Mouse (Mus musculus) liver, embryonic 14.5 days (tissue): Measurements from ENCODE around the gene Mcf2l. TPM values are rescaled to one million over a fixed set of nuclear protein-coding genes. Genes with fewer than 3 reads are reported as not detected.

Experiments used
- ATAC-seq: fragments of 200-750 bp; cut with Nextera tagmentation; 2 replicates; pipeline ENCODE4 v1.8.0; 2017; ENCODE audit warnings: moderate number of reproducible peaks, mild to moderate bottlenecking, moderate library complexity; ENCODE audit not compliant: insufficient read depth
- DNase-seq, 3 experiments: peaks; one replicate each; pipeline ENCODE4 v3.0.0-alpha.2; 2012 to 2013; ENCODE audit warnings: low read depth in 3 of 3, low spot score in 3 of 3
- H3K27ac ChIP-seq: fragments of 300-500 bp; sonication (generic); 2 replicates; pipeline ENCODE4 v1.5.1; 2014; ENCODE audit warnings: moderate library complexity, mild to moderate bottlenecking, control low read depth, inconsistent platforms
- H3K27me3 ChIP-seq: fragments of 300-500 bp; sonication (generic); 2 replicates; pipeline ENCODE4 v1.6.1; 2014; ENCODE audit warnings: mild to moderate bottlenecking, low read length, moderate library complexity; ENCODE audit not compliant: control insufficient read depth, insufficient read depth
- H3K36me3 ChIP-seq: fragments of 300-500 bp; sonication (generic); replicated peaks from 2 replicates; pipeline ENCODE4 v1.6.1; 2014; ENCODE audit warnings: low read depth; ENCODE audit not compliant: control insufficient read depth, insufficient read depth
- H3K4me1 ChIP-seq, 2 experiments: fragments of 200-500 bp in 1 of 2; fragments of 300-500 bp in 1 of 2; sonication (generic) in 1 of 2; replicated peaks; 2 replicates each; pipeline ENCODE4 v1.6.1; 2012 to 2014; ENCODE audit warnings: antibody characterized with exemption in 1 of 2, inconsistent platforms in 1 of 2, low read length in 1 of 2; ENCODE audit not compliant: control insufficient read depth in 2 of 2, insufficient read depth in 2 of 2
- H3K4me2 ChIP-seq: fragments of 300-500 bp; sonication (generic); 2 replicates; pipeline ENCODE4 v1.6.1; 2014; ENCODE audit warnings: low read depth, mild to moderate bottlenecking, control low read depth, moderate library complexity
- H3K4me3 ChIP-seq, 2 experiments: fragments of 200-500 bp in 1 of 2; fragments of 300-500 bp in 1 of 2; sonication (generic) in 1 of 2; 2 replicates each; pipeline ENCODE4 v1.5.1; 2012 to 2014; ENCODE audit warnings: low read depth in 2 of 2, low read length in 2 of 2, mild to moderate bottlenecking in 2 of 2, control low read depth in 1 of 2, inconsistent platforms in 1 of 2, moderate library complexity in 1 of 2; ENCODE audit not compliant: insufficient read depth in 1 of 2
- H3K9ac ChIP-seq: fragments of 300-500 bp; sonication (generic); replicated peaks from 2 replicates; pipeline ENCODE4 v1.6.1; 2014; ENCODE audit warnings: mild to moderate bottlenecking, control low read depth, moderate library complexity
- H3K9me3 ChIP-seq: fragments of 300-500 bp; sonication (generic); 2 replicates; pipeline ENCODE4 v1.6.1; 2016; ENCODE audit warnings: low read length, mixed read lengths; ENCODE audit not compliant: control insufficient read depth
- CTCF ChIP-seq: IDR thresholded peaks from 2 replicates; pipeline ENCODE4 v1.5.1; 2016; ENCODE audit warnings: antibody characterized with exemption, low read depth, control low read depth
- EP300 ChIP-seq: IDR thresholded peaks from 2 replicates; pipeline ENCODE4 v1.6.1; 2016; ENCODE audit warnings: antibody characterized with exemption, low read depth
- WGBS: fragments of 180-500 bp; shearing (Covaris S2); extraction: QIAGEN DNeasy Blood & Tissue Kit; methylation state at CpG from one replicate; pipeline ENCODE4 v1.1.7; 2014; ENCODE audit not compliant: insufficient replicate concordance; 5-methylcytosine and 5-hydroxymethylcytosine counted together
- polyA plus RNA-seq, 2 experiments: library from polyadenylated mRNA; depleted of rRNA in 1 of 2; stranded (reverse) in 1 of 2; unstranded in 1 of 2; fragments of >200 nt; fragmentation: Nextera tagmentation in 1 of 2; extraction: Ambion mirVana in 1 of 2; gene quantifications; 2 replicates each; pipeline versions ENCODE4 v1.2.1 to v1.2.3; 2012 to 2014

The Mcf2l gene
- polyA plus RNA-seq, 2 experiments: 0.44 to 0.72 TPM

DNA sequence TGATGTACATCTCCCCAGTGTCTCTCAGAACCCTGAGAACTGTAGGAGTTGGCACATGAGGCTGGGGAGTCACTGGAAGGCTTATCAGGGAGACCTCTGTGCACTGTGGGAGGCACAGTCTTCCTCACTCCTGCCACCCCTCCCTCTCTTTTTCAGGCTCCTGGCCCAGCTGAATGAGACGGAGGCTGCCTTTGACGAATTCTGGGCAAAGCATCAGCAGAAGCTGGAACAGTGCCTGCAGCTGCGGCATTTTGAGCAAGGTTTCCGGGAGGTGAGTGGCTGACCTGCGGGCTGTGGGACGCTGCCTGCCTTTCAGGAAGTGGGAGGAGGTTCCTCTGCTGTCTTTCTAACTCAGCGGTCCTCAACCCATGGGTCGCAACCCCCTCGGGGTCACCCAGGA is 126.2 kb downstream of the Mcf2l start:
- H3K27me3 ChIP-seq: no peaks in the 10 kb centered on the region

DNA sequence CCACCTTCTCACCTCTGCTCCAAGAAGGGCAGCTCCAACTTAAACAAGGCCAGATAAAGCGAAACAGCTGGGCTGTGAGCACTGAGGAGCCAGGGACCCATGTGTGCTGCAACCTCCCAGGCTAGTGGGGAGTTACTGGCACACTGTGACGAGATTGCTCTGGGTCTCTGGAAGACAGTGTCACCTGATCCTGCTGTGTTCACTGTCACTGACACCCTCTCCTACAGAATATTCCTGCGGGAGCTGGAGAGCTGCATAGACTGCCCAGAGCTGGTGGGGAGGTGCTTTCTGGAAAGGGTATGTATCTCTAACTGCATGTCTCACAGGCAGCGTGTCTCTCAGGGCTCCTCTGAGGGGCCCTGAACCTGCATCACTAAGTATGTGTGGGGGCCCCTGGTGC is 133.9 kb downstream of the Mcf2l start:
- H3K27ac ChIP-seq: no peak overlapping the region
- H3K4me1 ChIP-seq: no peaks in the 10 kb centered on the region
- H3K4me3 ChIP-seq: no peak overlapping the region
- WGBS: 50% methylated on average over 4 of the region's 4 CpGs
- TF ChIP-seq EP300 (no peak), CTCF (no peak)
- H3K36me3 ChIP-seq: no peaks in the 10 kb centered on the region
- H3K4me2 ChIP-seq: no peak overlapping the region
- no peaks in the 10 kb centered on the region for H3K27me3 ChIP-seq
- DNase-seq (no peak), ATAC-seq (no peak)
- H3K9ac ChIP-seq: no peak overlapping the region
- H3K9me3 ChIP-seq: no peaks in the 10 kb centered on the region

More for the DNA sequence above, 126.2 kb downstream of the Mcf2l start:
- no peaks in the 10 kb centered on the region for H3K4me1 ChIP-seq
- no peak overlapping the region for H3K4me3 ChIP-seq
- TF ChIP-seq EP300 (no peak), CTCF (no peak)
- no peaks in the 10 kb centered on the region for H3K36me3 ChIP-seq
- no peak overlapping the region for H3K4me2 ChIP-seq
- DNase-seq: no peak
- H3K9ac ChIP-seq: no peak overlapping the region
- H3K9me3 ChIP-seq: no peaks in the 10 kb centered on the region
- no peak overlapping the region for H3K27ac ChIP-seq
- 46% methylated on average over 9 of the region's 9 CpGs for WGBS
- no peak for ATAC-seq

GRCm38 (mm10) chr8:13010313-13010712 is 136.7 kb downstream of the Mcf2l start:
- no peak for TF ChIP-seq EP300
- TF ChIP-seq CTCF: peak; percentile 67
- Histone ChIP-seq H3K4me2 (no peak overlapping the region), H3K9me3 (no peaks in the 10 kb centered on the region), H3K36me3 (no peaks in the 10 kb centered on the region), H3K27ac (no peak overlapping the region), H3K27me3 (no peaks in the 10 kb centered on the region), H3K9ac (no peak overlapping the region), H3K4me1 (no peaks in the 10 kb centered on the region), H3K4me3 (no peak overlapping the region)
- no peak for DNase-seq
- WGBS: 33% methylated on average over 4 of the region's 4 CpGs
- ATAC-seq: no peak

GRCm38 (mm10) chr8:13019560-13019959 is 146.0 kb downstream of the Mcf2l start:
- Histone ChIP-seq H3K27ac (no peak overlapping the region), H3K4me3 (no peak overlapping the region), H3K9ac (no peak overlapping the region), H3K27me3 (no peaks in the 10 kb centered on the region), H3K36me3 (no peaks in the 10 kb centered on the region), H3K4me2 (no peak overlapping the region), H3K4me1 (no peaks in the 10 kb centered on the region), H3K9me3 (no peaks in the 10 kb centered on the region)
- TF ChIP-seq EP300 (no peak), CTCF (0 out of 2 replicates have a peak, but pooled peaks have one; percentile 6)
- DNase-seq (no peak), ATAC-seq (no peak)
- 35% methylated on average over 4 of the region's 4 CpGs for WGBS

- H3K9ac ChIP-seq: no peak overlapping the region
- no peak for DNase-seq
- ATAC-seq: no peak
- TF ChIP-seq EP300: no peak
- TF ChIP-seq CTCF: no peak
- no peaks in the 10 kb centered on the region for H3K27me3 ChIP-seq
- H3K36me3 ChIP-seq: no peaks in the 10 kb centered on the region
- no peak overlapping the region for H3K27ac ChIP-seq
- WGBS: 76% methylated on average over 8 of the region's 8 CpGs
- peaks cover 0 to 9% of the 10 kb centered on the region in 2 experiments; a peak in 1 of 4 replicates for H3K4me1 ChIP-seq
- H3K9me3 ChIP-seq: no peaks in the 10 kb centered on the region
- H3K4me3 ChIP-seq: no peak overlapping the region
- H3K4me2 ChIP-seq: no peak overlapping the region
These were observed 148.2 kb downstream of the Mcf2l start for GRCm38 (mm10) chr8:13021830-13022229.
